Mouse (Mus musculus) G1E-ER4 (cell line): ENCODE measurements around the gene Gm10974. TPM values are rescaled to one million over a fixed set of nuclear protein-coding genes. Genes with fewer than 3 reads are reported as not detected.

Experiments used
- GATA1 ChIP-seq: IDR thresholded peaks from one replicate; pipeline ENCODE4 v1.8.0; 2012; ENCODE audit warnings: low read length, inconsistent platforms
- polyA plus RNA-seq: library from polyadenylated mRNA; stranded (reverse); fragments of >175 nt; gene quantifications from 2 replicates; pipeline ENCODE4 v1.2.3, GENCODE M21; 2012

The Gm10974 gene
- polyA plus RNA-seq, 1 experiment, result not detected

DNA sequence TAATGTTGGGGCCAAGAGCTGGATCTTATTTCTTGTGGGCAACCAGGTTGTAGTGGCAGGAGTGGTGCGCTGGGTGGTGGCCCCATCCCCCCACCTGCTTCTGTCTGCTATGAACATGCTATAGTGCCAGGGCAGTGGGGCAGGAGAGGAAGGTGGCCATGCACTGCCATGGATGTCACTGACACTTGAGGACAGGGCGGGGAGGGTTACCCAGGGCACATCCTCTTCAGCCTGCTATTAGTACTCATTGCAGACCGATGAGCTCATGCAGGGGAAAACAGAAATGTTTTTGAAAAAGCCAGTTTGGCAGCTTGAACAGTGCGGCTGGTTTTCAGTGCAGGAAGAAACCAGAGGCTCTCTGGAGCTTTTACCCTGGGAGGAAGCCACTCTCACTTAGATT lies 51.1 kb downstream of the Gm10974 start:
- no peak for TF ChIP-seq GATA1

DNA sequence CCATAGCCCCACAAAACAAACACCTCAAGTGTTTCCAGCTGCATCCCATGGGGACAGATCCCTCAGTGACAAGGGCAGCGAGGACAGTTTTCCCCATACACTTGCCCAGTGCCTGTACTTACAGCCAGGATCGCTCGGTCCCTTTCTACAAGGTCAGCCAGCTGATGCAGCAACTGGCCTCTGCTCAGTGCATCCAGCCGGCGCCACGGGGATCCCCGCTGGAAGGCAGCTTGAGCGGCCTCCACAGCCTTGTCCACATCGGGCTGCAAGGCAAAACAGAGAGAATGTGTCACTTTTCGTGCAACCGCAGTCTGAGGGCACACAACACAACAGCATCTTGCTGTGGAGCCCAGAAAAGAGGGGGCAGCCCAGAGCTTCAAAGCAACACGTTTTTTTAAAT lies 53.3 kb downstream of the Gm10974 start:
- no peak for TF ChIP-seq GATA1

DNA sequence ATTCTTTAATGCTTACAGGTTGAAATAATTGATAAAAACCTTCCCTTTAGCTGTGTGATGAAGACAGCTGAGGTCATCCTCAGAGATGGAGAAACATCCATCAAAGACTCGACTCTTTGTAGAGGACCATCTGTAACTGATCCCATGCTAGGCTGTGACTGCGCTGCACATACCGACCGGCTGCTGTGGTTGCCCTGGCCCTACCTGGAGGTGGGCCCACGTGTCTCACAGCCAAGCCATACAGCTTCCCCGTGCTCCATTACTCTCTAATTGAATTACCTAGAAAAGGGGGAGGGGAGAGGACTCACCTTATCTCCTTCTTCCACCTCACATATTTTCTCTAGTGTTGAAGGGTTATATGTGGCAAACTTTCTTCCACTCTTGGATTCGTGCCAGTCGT lies 56.2 kb downstream of the Gm10974 start:
- TF ChIP-seq GATA1, result no peak

DNA sequence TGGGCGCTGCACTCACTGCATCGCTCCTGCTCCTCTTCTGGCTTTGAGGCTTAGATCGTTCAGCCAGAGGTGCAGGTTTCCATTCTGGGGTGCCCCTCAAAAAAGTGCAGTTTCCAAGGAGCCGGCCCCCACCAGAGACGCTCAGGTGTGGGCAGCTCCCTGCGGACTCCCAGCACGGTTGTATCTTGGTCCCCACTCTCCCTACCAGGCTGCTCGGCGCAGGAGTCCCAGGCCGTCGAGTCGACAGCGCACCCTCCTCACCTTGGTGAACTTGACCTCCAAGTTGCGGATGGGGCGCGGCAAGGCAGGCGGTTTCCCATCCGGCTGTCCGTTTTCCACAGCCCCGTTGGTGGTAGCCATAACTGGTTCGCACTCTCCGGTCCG lies 61.3 kb downstream of the Gm10974 start:
- TF ChIP-seq GATA1, result no peak

DNA sequence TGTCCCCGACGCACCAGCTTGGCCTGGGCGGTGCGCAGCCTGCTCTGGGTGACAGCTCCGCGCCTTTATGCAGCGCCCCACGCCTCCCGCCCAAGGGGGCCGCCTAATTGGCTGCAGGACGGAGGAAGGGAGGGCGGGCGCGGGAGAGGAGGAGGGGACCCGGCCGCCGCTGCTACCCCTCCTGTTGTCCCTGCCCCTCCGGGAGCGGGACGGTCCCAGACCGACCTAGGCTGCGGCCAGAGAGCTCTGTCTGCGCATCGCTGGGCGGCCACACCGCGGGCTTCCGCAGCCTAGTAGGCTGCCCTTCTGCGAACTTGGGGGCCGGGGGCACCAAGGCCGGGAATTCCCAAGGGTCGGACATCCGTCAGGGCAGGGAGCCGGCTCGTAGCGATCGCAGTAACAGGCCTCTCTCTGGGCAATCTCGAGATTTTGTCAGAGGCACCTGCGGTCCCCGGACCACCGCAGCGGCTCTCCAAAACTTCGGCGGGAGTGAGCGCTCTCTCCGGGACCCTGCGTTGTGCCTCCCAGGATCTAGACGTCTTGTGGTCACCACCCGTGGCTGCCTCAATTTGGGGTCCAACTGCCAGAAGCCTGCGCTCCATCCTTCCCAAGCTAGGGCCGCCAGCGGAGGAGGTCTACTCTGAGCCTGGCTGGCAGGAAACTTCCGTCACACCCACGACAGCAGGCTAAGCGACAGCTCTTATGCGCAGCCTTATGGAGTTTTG lies 61.9 kb downstream of the Gm10974 start, which contains the start of gene Aldh1a3:
Gene Aldh1a3, minus strand, starts transcription at position 81 of the 725 bp plus-strand sequence.
- no peak for TF ChIP-seq GATA1

DNA sequence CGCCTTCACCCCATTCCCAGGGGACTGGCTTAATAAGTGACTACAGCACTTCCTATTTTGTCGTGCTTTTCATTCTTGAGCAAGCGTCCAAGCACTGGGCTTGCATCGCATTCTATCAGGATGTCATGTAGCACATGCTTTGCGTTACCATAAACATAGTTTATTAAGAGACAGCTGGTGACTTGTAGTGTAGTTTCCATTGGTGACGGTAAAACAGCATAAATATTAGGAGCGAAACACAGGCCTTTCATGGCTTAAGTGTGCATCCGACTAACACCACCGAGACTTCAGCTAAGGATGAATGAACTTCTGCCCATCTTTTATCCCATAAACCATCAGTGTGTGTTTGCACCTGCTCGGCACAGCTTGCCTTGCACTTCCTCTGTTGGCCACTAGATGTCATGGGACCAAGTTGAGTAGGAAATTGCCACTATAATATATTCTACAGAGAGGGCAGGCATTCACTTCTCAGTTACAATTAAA lies 68.8 kb downstream of the Gm10974 start:
- no peak for TF ChIP-seq GATA1

Other genes starting within 250 kb of the Gm10974 start
- gene Lrrk1, start 22.4 kb downstream of the Gm10974 start, polyA plus RNA-seq, result not detected in 2 replicates
- gene Aldh1a3, start 61.6 kb downstream of the Gm10974 start, polyA plus RNA-seq, result not detected in 2 replicates